In genomic region chr11:100942388-100942787, GRCm38 (mm10) we compare ENCODE assay signal across 15 mouse cellular contexts.
"Had no signal": no experiment of that assay in that cellular context is flagged by ENCODE, and none has a peak within 500 bp of the region (broad histone marks: within the 10 kb centered on the region; RNA-seq: fewer than 3 reads in every experiment).

No protein-coding gene starts in this region.

- DNase-seq: retina, postnatal 1 day; right cerebral cortex, adult 18-20 months; right cerebral cortex, postnatal 14 days; right cerebral cortex, postnatal 25 days; right cerebral cortex, postnatal 4 days; thymus, adult 18-20 months; thymus, adult 2 months; thymus, postnatal 14 days; thymus, postnatal 25 days; thymus, postnatal 36 days; thymus, postnatal 4 days had no signal

- H3K27ac ChIP-seq: neural tube, embryonic 12.5 days; neural tube, embryonic 13.5 days; neural tube, embryonic 15.5 days; stomach, embryonic 15.5 days had no signal

- H3K27me3 ChIP-seq: neural tube, embryonic 12.5 days; neural tube, embryonic 13.5 days; neural tube, embryonic 15.5 days; stomach, embryonic 15.5 days had no signal

- H3K9me3 ChIP-seq: neural tube, embryonic 12.5 days; neural tube, embryonic 13.5 days; neural tube, embryonic 15.5 days; stomach, embryonic 15.5 days had no signal

- H3K36me3 ChIP-seq: neural tube, embryonic 12.5 days; neural tube, embryonic 13.5 days; neural tube, embryonic 15.5 days; stomach, embryonic 15.5 days had no signal

- H3K9ac ChIP-seq: neural tube, embryonic 12.5 days; neural tube, embryonic 13.5 days; neural tube, embryonic 15.5 days; stomach, embryonic 15.5 days had no signal

- H3K4me3 ChIP-seq: neural tube, embryonic 12.5 days; neural tube, embryonic 13.5 days; neural tube, embryonic 15.5 days; stomach, embryonic 15.5 days had no signal

- H3K4me2 ChIP-seq: neural tube, embryonic 12.5 days; neural tube, embryonic 13.5 days; neural tube, embryonic 15.5 days; stomach, embryonic 15.5 days had no signal
